In the genomic region with DNA sequence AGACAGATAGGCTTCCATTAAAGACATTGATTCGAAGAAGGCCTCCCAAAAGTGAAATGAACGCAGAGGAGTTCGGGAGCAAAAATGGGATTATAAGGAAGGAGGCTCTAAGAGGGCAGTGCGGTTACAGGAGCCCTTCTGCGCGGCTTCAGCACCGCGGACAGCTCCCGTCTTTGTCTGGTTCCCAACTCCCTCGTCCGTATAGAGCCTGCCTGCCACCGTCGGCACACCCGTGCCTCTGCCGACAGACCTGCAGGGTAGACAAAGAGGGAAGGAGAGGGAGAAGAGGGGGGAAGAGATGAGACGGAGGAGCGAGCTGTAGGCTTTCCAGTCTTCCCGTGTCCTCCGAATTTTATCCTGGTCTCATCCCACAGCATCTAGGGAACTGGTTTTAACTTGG, we compare ENCODE assay signal across 8 mouse cellular contexts. TPM values are rescaled to one million over a fixed set of nuclear protein-coding genes. Genes with fewer than 3 reads are reported as not detected.
DNase-seq lines count a peak whose midpoint lies in the region; ATAC-seq and TF ChIP-seq lines count a peak whose summit lies in the region.
"Had no signal": no experiment of that assay in that cellular context is flagged by ENCODE, and none has a peak within 500 bp of the region (broad histone marks: within the 10 kb centered on the region; RNA-seq: fewer than 3 reads in every experiment).

No protein-coding gene starts in this region.

- no peak for TF ChIP-seq POLR2A in ES-Bruce4 (IDR thresholded peaks at IDR 0.05; ENCODE audit: insufficient read depth, low read length)
- no peak for TF ChIP-seq POLR2A in lung, adult 2 months (IDR thresholded peaks at IDR 0.05; ENCODE audit: borderline replicate concordance, extremely low read depth, low read depth, low read length)

- no peaks in the 10 kb centered on the region for H3K36me3 ChIP-seq in ES-Bruce4 (ENCODE audit: control insufficient read depth, insufficient read depth, low read length, poor library complexity, severe bottlenecking)
- H3K36me3 ChIP-seq in hindbrain, embryonic 14.5 days (replicated peaks; ENCODE audit: control insufficient read depth, insufficient read depth) = 0 out of 2 replicates have a peak, but pooled peaks cover 5% of the 10 kb centered on the region

- POLR2A ChIA-PET in Patski (lab: Charles Lee) = interaction anchor here (0.7 kb wide), 1 partner anchor 225 kb away, joined by 3 read pairs; the partner anchor contains the start of gene Rasal1

- CTCF ChIA-PET in Patski (lab: Charles Lee) = no interaction called here

- H3K4me1 ChIP-seq in ES-Bruce4 (ENCODE audit: control insufficient read depth, insufficient read depth, low read length) = no peaks in the 10 kb centered on the region
- H3K4me1 ChIP-seq in hindbrain, embryonic 14.5 days (replicated peaks; ENCODE audit: control insufficient read depth, insufficient read depth, low read length) = 0 out of 2 replicates have a peak, but pooled peaks cover 10% of the 10 kb centered on the region
- H3K4me1 ChIP-seq in lung, adult 2 months (ENCODE audit: control insufficient read depth, insufficient read depth, low read length) = no peaks in the 10 kb centered on the region

- peak overlapping the region; percentile 71 for H3K4me2 ChIP-seq in hindbrain, embryonic 14.5 days (replicated peaks)

- TF ChIP-seq CTCF in ES-Bruce4 (IDR thresholded peaks at IDR 0.05; ENCODE audit: low read depth, low read length) (no peak), Patski (IDR thresholded peaks at IDR 0.05) (no peak)
- no peak for TF ChIP-seq CTCF in lung, adult 2 months (IDR thresholded peaks at IDR 0.05; ENCODE audit: insufficient read depth, low read length)

- H3K27me3 ChIP-seq in ES-Bruce4 (ENCODE audit: control insufficient read depth, insufficient read depth, low read length, poor library complexity, severe bottlenecking) (peaks cover 36% of the 10 kb centered on the region), Patski (peaks cover 48% of the 10 kb centered on the region)
- peaks cover 67% of the 10 kb centered on the region for H3K27me3 ChIP-seq in hindbrain, embryonic 14.5 days (ENCODE audit: control insufficient read depth, insufficient read depth, low read length)

- no peak overlapping the region for H3K27ac ChIP-seq in ES-Bruce4 (ENCODE audit: insufficient read depth, low read length)
- H3K27ac ChIP-seq in hindbrain, embryonic 14.5 days = peak overlapping the region; percentile 94

- ATAC-seq in Patski = no peak
- ATAC-seq in hindbrain, embryonic 14.5 days (ENCODE audit: low FRiP score) = no peak

- H3K9me3 ChIP-seq in ES-Bruce4 (replicated peaks; ENCODE audit: control insufficient read depth, insufficient read depth, low read length, poor library complexity, severe bottlenecking) = no peaks in the 10 kb centered on the region
- H3K9me3 ChIP-seq in hindbrain, embryonic 14.5 days (ENCODE audit: control insufficient read depth, low read length) = no peaks in the 10 kb centered on the region

- in situ Hi-C loops in Patski (cut with MboI; ENCODE audit: low pct_unique_long_range_greater_than_20kb) = no loop called here

- H3K9ac ChIP-seq in ES-Bruce4 (ENCODE audit: low read depth, poor library complexity, severe bottlenecking) = no peak overlapping the region
- peak overlapping the region; percentile 72 for H3K9ac ChIP-seq in hindbrain, embryonic 14.5 days

- peak; percentile 73; the same call in 1 of the 2 replicates for TF ChIP-seq EP300 in ES-Bruce4 (IDR thresholded peaks at IDR 0.05; ENCODE audit: insufficient read depth, low read depth, low read length)

- H3K4me3 ChIP-seq in ES-Bruce4 (ENCODE audit: low read depth, low read length) = no peak overlapping the region
- H3K4me3 ChIP-seq in hindbrain, embryonic 14.5 days (replicated peaks; ENCODE audit: low read length) = peak overlapping the region; percentile 40
- H3K4me3 ChIP-seq in lung, adult 2 months (replicated peaks; ENCODE audit: extremely low read depth, low read depth, low read length) = no peak overlapping the region

- peak; percentile 20 for DNase-seq in Patski (ENCODE audit: low read depth, low spot score)
- peak; percentile 5 for DNase-seq in fibroblast of lung, adult 2 months (ENCODE audit: low read depth)
- DNase-seq in hindbrain, embryonic 14.5 days (ENCODE audit: low spot score) = peak; percentile 79
- DNase-seq in lung, adult 2 months = peak; percentile 21
- peak; percentile 65 for DNase-seq in ovary, postnatal 10 days (ENCODE audit: low spot score)
- no peak for DNase-seq in left cerebral cortex, adult 11 months (ENCODE audit: low spot score)

- WGBS in hindbrain, embryonic 14.5 days = under 1% methylated on average over 19 of the region's 19 CpGs
- WGBS in lung, adult 2 months = 3% methylated on average over 19 of the region's 19 CpGs

RNA-seq across cellular contexts. Expression of gene Lhx5, which starts 7.5 kb away (rescaled TPM):
- polyA plus RNA-seq in ES-Bruce4 (2011; ENCODE audit: insufficient read depth, insufficient read length, low read depth, missing spikeins) (0.24 TPM in 1 of 2 replicates, not detected in the other), Patski (2021) (0.03 TPM)
- polyA plus RNA-seq in hindbrain, embryonic 14.5 days (2014; fragmentation: Nextera tagmentation; extraction: Ambion mirVana) = 20.4 and 23.1 TPM in 2 replicates
- not detected in 2 replicates for polyA plus RNA-seq in lung, adult 2 months (2012; rRNA removed)

RNA-seq across cellular contexts. Expression of gene Sdsl, which starts 48.6 kb away (rescaled TPM):
- polyA plus RNA-seq in ES-Bruce4 (2011; ENCODE audit: insufficient read depth, insufficient read length, low read depth, missing spikeins) (not detected in 2 replicates), Patski (2021) (18.5 TPM)
- polyA plus RNA-seq in hindbrain, embryonic 14.5 days (2014; fragmentation: Nextera tagmentation; extraction: Ambion mirVana) = 6.1 and 7.7 TPM in 2 replicates
- polyA plus RNA-seq in lung, adult 2 months (2012; rRNA removed) = 2.1 and 2.3 TPM in 2 replicates

RNA-seq across cellular contexts. Expression of gene Sds, which starts 52.3 kb away (rescaled TPM):
- not detected in 2 replicates for polyA plus RNA-seq in ES-Bruce4 (2011; ENCODE audit: insufficient read depth, insufficient read length, low read depth, missing spikeins)
- 1.3 TPM for polyA plus RNA-seq in Patski (2021)
- polyA plus RNA-seq in hindbrain, embryonic 14.5 days (2014; fragmentation: Nextera tagmentation; extraction: Ambion mirVana) = not detected in 2 replicates
- polyA plus RNA-seq in lung, adult 2 months (2012; rRNA removed) = 0.65 and 0.70 TPM in 2 replicates
- polyA plus RNA-seq: small intestine, adult 2 months had no signal

Comparison
In these comparisons a context has a peak if more than half of its experiments do, and no peak if none do; other contexts are left out.
1. RNA of gene Lhx5, which starts 7.5 kb away (polyA plus RNA-seq): 20.4 to 23.1 TPM in hindbrain, embryonic 14.5 days; 0.24 TPM in ES-Bruce4, 0.03 TPM in Patski (single experiment) and not detected in lung, adult 2 months; every median in the first group is over 10 times any median in the second.